Mouse (Mus musculus) mouse trophoblast stem cell (cell line): ENCODE results near the gene Tuba8.

Experiments
- in situ Hi-C, 2 experiments: fragments of 300-500 bp; cut with MseI, MboI; formaldehyde crosslinking; loops; 2 replicates in 1 of 2; 3 replicates in 1 of 2; pipeline ENCODE4 v1.15.1; 2025

Tuba8 gene

GRCm38 (mm10) chr6:121226744-121227143 lies 16.2 kb downstream of the Tuba8 start:
- in situ Hi-C loops = no loop called here

DNA sequence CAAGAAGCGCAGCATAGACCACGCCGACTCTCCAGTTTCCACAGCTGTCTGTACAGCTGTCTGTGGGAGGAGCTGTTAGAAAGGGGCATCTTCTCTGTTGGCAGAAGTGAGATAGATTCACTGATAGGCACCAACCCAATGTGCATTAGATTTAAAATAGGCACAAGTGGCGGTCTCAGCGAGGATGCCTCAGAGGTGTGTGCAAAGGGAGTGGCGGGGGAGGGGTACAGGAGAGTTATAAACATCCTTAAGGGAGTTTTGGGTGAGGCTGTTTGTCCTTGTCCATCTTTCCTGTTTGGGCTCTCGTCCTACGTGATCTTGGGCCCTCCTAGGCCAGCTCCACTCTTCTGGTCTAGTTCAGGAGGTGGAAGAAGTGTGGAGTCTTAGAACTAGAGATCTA lies 17.9 kb downstream of the Tuba8 start:
- in situ Hi-C loops = no loop called here

DNA sequence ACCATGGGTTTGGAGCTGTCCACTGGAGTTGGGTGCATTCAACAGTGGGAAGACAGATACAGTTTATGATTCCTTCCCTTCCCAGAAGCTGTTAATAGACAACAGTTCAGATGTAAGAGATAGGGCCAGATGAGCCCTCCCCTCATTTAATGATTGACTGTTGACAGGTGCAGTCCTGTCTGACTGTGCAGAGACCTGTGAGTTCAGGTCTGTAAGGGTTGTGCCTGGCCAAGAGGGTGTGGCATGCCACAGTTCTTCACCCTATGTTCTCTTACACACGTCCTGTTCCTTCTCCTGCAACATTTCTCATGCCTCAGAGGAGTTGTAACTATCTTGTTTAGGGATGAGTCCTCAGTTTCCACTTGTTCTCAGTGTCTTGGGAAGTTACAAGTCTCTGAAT lies 22.2 kb downstream of the Tuba8 start:
- in situ Hi-C loops = no loop called here

DNA sequence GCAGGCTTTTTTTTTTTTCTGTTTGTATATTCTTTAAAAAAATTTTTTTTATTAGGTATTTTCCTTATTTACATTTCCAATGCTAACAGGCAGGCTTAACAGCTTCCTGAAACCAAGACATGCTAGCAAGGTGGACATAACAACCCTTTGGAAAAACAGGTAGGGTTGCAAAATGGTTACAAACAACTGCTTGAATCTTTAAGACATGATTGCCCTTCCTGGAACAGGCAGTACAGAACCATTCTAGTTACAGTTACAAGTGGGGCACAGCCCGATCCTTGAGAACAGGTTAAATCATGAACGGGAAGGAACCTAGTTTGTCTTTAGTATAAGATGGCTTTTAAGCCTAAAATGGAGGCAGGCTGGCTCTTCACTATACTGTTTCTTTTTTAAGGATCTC lies 25.9 kb downstream of the Tuba8 start:
- in situ Hi-C loops = no loop called here

GRCm38 (mm10) chr6:121238209-121238608 lies 27.7 kb downstream of the Tuba8 start:
- in situ Hi-C loops = no loop called here

- in situ Hi-C loops = no loop called here
Observed at GRCm38 (mm10) chr6:121241780-121242179, 31.3 kb downstream of the Tuba8 start.

DNA sequence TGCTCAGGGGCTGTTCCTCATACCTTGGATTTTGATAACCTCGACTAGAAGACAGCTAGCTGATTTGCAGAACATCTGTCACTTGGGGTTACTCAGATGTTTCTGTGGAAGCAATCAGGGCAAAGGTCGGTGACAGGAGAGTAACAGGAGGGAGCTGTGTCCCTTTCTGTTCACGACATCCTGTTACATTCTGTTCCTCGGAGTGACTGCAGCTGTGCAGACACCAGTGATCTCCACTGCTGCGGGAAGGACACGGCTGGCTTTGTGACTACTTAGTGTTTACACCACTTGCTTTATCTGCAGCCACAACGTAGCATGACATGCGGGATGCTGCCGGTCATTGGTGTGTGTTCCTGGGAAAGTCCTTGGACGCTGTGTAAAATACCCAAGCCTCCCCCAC lies 32.7 kb downstream of the Tuba8 start:
- in situ Hi-C loops = no loop called here

DNA sequence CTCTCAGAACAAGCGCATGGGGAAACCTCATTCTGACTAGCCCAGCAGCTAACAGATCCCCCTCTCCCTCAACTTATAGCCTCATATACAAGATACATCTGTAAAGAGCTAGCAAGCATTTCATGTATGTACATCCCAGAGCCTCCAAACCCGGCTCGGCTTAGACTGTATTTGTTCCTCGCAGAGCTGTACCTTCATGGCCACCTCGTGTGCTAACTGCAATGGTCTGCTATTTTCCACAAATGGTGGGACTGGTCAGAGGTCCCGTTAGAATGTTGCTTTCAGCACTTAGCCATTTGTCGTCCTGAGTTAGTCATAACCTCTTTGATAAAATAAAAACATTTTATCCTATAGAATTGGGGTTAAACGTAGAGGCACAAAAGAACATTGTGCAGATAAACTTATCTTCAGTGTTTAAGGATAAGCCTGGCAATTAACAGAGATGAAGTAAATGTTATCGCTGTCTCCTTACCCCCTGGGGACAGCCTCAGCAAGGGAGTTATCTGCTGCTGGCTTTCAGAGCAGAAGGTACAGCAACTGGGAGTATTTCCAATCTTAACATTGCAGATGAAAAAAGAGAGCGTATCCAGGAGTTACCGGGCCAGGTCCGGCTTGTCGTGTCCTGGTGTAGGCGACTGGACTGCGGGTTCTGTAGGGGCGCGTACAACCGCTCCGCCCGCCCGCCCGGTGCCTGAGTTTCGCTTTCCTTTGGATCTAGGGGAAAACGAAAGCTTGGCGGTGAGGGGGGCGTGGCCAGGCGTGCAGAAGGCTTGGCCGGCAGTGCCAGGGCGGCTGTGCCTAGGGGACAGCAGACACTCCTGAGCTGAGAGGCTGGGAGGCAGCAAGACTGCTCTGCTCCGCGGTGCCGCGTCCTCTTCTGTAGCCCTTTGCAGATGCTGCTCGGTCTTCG lies 34.9 kb downstream of the Tuba8 start, which contains the start of gene Usp18:
Gene Usp18 (plus strand): TSS at position 780 of the 910 bp plus-strand sequence.
- in situ Hi-C loops = no loop called here

DNA sequence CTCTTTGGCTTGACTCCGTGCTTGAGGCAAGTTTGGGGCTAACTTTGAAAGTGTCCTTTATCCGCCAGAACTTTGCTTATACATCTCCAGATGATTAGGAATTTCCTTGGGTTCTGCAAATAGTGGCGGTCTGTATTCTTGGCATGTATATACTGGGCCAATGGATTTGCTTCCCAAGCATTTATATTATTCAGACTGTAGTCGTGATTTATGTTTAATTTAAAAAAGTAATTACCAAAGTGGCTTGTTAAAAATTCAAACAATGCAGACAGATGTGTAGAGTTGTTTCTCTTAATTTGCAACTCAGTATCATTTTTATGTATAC lies 35.5 kb downstream of the Tuba8 start:
- in situ Hi-C loops = no loop called here

DNA sequence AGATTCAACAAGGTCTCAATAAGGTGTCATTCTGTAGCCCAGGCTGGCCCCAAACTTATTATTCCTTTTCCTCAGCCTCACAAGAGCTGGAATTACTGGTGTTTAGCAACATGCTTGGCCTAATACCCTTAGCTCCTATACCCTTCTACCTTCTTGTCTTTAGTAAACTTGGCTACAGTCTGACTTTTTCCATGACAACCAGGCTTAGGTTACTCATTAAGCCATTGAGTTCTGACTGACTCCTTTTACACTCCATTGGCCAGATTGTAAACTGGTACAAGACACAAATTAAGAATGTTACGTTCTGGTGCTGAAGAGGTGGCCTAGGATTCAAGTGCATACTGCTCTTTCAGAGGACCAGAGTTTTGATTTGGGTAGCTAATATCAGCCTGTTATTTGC lies 39.9 kb downstream of the Tuba8 start:
- in situ Hi-C loops = no loop called here

- in situ Hi-C loops = no loop called here
Observed at GRCm38 (mm10) chr6:121251256-121251655, 40.8 kb downstream of the Tuba8 start.

GRCm38 (mm10) chr6:121260548-121260947 lies 50.1 kb downstream of the Tuba8 start:
- in situ Hi-C loops = no loop called here

GRCm38 (mm10) chr6:121261233-121261632 lies 50.7 kb downstream of the Tuba8 start:
- in situ Hi-C loops = no loop called here

DNA sequence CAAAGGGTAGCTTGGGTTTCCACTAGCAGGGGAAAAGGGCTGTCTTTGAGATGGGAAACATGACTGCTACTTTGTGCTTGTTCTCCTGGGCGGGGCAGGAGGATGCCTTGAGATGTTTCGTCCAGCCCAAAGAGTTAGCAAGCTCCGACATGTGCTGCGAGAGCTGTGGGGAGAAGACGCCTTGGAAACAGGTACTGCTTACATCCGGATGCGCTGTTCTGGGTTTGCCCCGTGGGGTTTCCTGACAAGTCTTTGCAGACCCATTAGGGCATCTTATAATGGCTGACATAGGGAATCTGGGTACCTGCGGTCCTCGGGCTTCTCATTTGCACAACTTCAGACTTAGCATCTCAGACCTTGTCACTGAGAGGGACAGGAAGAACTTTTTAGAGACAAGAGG lies 51.5 kb downstream of the Tuba8 start:
- in situ Hi-C loops = no loop called here

DNA sequence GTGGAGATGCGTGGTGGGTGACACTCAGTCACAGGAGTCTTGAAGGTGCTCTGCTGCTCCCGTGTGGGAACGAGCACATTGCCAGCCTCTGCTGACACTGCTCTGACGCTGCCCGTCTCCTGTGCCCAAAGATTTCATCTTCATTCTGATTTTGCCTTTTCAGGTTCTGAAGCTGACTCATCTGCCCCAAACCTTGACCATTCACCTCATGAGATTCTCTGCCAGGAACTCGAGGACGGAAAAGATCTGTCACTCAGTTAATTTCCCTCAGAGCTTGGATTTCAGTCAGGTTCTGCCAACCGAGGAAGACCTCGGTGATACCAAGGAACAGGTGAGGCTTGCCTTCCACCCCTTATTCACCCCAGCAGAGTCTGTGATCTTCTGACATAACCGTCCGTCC lies 52.0 kb downstream of the Tuba8 start:
- in situ Hi-C loops = no loop called here

- in situ Hi-C loops = loop anchor here in 1 of 2 experiments (10.0 kb wide), 1 partner anchor 265 kb away; no protein-coding TSS in a partner anchor
Observed at GRCm38 (mm10) chr6:121270156-121270555, 59.7 kb downstream of the Tuba8 start.

- in situ Hi-C loops = loop anchor here in 1 of 2 experiments (10.0 kb wide), 1 partner anchor 263 kb away; no protein-coding TSS in a partner anchor
Observed at GRCm38 (mm10) chr6:121271707-121272074, 61.2 kb downstream of the Tuba8 start.

DNA sequence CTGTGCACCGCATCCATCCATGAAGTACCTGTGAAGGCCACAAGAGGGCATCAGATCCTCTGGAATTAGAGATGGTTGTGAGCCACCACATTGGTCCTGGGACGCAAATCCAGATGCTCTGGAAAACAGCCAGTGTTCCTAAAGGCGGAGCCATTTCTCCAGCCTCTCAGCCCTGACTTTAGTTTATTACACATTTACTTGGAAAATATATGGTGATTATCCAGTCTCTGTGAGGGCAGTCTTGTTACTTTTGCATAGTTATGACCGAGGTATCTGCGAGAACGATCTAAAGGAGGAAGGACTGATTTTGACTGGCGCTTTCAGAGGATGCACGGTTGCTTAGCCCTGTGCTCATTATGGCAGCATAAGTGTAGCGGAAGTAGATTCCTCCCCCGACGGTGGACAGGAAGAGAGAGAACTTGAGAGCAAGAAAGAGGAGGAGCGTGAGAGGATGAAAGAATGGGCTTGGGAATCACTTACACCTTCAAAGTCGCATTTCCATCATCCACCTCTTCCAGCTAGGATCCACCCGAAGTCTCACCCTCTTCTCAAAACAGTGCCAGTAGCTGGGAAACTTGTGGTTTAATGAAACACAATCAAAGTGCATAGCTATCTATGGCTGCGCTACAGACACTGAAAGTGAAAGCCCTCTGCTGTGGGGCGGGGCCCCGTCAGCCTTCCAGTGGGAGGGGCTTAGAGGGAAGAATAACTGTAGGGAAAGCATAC lies 61.7 kb downstream of the Tuba8 start:
- in situ Hi-C loops = loop anchor here in 1 of 2 experiments (10.0 kb wide), 1 partner anchor 263 kb away; no protein-coding TSS in a partner anchor

- in situ Hi-C loops = loop anchor here in 1 of 2 experiments (10.0 kb wide), 1 partner anchor 260 kb away; no protein-coding TSS in a partner anchor
Observed at GRCm38 (mm10) chr6:121274356-121274755, 63.9 kb downstream of the Tuba8 start.
